In genomic region chr2:38712076-38712768, GRCm38 (mm10) we compare ENCODE assay signal across 9 mouse cellular contexts. TPM values are rescaled to one million over a fixed set of nuclear protein-coding genes. Genes with fewer than 3 reads are reported as not detected.
DNase-seq lines count a peak whose midpoint lies in the region; ATAC-seq and TF ChIP-seq lines count a peak whose summit lies in the region.
"Had no signal": no experiment of that assay in that cellular context is flagged by ENCODE, and none has a peak within 500 bp of the region (broad histone marks: within the 10 kb centered on the region; RNA-seq: fewer than 3 reads in every experiment).

No protein-coding gene starts in this region.

- peak overlapping the region; percentile 54 for H3K4me2 ChIP-seq in lung, embryonic 14.5 days
- H3K4me2 ChIP-seq in forebrain, embryonic 14.5 days (ENCODE audit: low read length): peak overlapping the region; percentile 43
- H3K4me2 ChIP-seq in limb, embryonic 14.5 days (replicated peaks; ENCODE audit: low read depth, low read length, severe bottlenecking): peak overlapping the region; percentile 50
- H3K4me2 ChIP-seq in stomach, embryonic 14.5 days (replicated peaks; ENCODE audit: low read depth, low read length): peak overlapping the region; percentile 37

- no peak overlapping the region for H3K9ac ChIP-seq in lung, embryonic 14.5 days
- no peak overlapping the region for H3K9ac ChIP-seq in forebrain, embryonic 14.5 days (ENCODE audit: low read length)
- peak overlapping the region; percentile 12; the same call in 1 of the 2 replicates for H3K9ac ChIP-seq in limb, embryonic 14.5 days (ENCODE audit: low read depth, low read length, severe bottlenecking)
- no peak overlapping the region for H3K9ac ChIP-seq in stomach, embryonic 14.5 days (replicated peaks; ENCODE audit: low read depth, low read length)

- no peak for ATAC-seq in lung, embryonic 14.5 days (ENCODE audit: insufficient read depth)
- peak; percentile 30; the same call in 1 of the 2 replicates for ATAC-seq in forebrain, embryonic 14.5 days
- ATAC-seq in limb, embryonic 14.5 days (ENCODE audit: low FRiP score, low read depth): no peak
- ATAC-seq in stomach, embryonic 14.5 days (ENCODE audit: insufficient number of reproducible peaks, insufficient read depth, low FRiP score, low read depth): no peak

- H3K4me3 ChIP-seq in lung, embryonic 14.5 days (ENCODE audit: low read depth, low read length): peak overlapping the region; percentile 32
- H3K4me3 ChIP-seq in forebrain, embryonic 14.5 days (ENCODE audit: low read depth, low read length): peak overlapping the region; percentile 22
- H3K4me3 ChIP-seq in limb, embryonic 14.5 days (replicated peaks; ENCODE audit: low read length): peak overlapping the region; percentile 34
- peak overlapping the region; percentile 23 for H3K4me3 ChIP-seq in stomach, embryonic 14.5 days (ENCODE audit: low read depth, low read length)
- H3K4me3 ChIP-seq: myocyte had no signal

- H3K4me1 ChIP-seq in lung, embryonic 14.5 days (ENCODE audit: insufficient read depth): peaks cover 5% of the 10 kb centered on the region; the same call in 1 of the 2 replicates
- peaks cover 7% of the 10 kb centered on the region for H3K4me1 ChIP-seq in forebrain, embryonic 14.5 days (ENCODE audit: control insufficient read depth, insufficient read depth, low read length)
- H3K4me1 ChIP-seq in limb, embryonic 14.5 days (ENCODE audit: control insufficient read depth, insufficient read depth, low read length): peaks cover 10% of the 10 kb centered on the region; the same call in 1 of the 2 replicates
- H3K4me1 ChIP-seq in stomach, embryonic 14.5 days (ENCODE audit: control insufficient read depth, insufficient read depth, low read length): peaks cover 8% of the 10 kb centered on the region; the same call in 1 of the 2 replicates

- TF ChIP-seq CTCF in lung, embryonic 14.5 days (IDR thresholded peaks at IDR 0.05; ENCODE audit: low read depth): no peak

- H3K36me3 ChIP-seq in lung, embryonic 14.5 days (ENCODE audit: insufficient read depth): no peaks in the 10 kb centered on the region
- no peaks in the 10 kb centered on the region for H3K36me3 ChIP-seq in forebrain, embryonic 14.5 days (ENCODE audit: control insufficient read depth, insufficient read depth, low read length)
- no peaks in the 10 kb centered on the region for H3K36me3 ChIP-seq in limb, embryonic 14.5 days (ENCODE audit: control insufficient read depth, insufficient read depth, low read length)
- H3K36me3 ChIP-seq in stomach, embryonic 14.5 days (ENCODE audit: control insufficient read depth, insufficient read depth, low read length): no peaks in the 10 kb centered on the region

- TF ChIP-seq POLR2A in limb, embryonic 14.5 days (IDR thresholded peaks at IDR 0.05; ENCODE audit: borderline replicate concordance, extremely low read depth, insufficient read depth, insufficient read length): no peak

- WGBS in lung, embryonic 14.5 days: 8% methylated on average over 54 of the region's 58 CpGs
- WGBS in forebrain, embryonic 14.5 days: 3% methylated on average over 50 of the region's 58 CpGs
- WGBS in limb, embryonic 14.5 days: 13% methylated on average over 23 of the region's 58 CpGs
- 6% methylated on average over 49 of the region's 58 CpGs for WGBS in stomach, embryonic 14.5 days

- DNase-seq in lung, embryonic 14.5 days: no peak
- DNase-seq in lung, postnatal 36 days: no peak
- DNase-seq in forebrain, embryonic 14.5 days (ENCODE audit: low spot score): no peak
- DNase-seq in limb, embryonic 14.5 days (ENCODE audit: low spot score): no peak
- DNase-seq in retina, embryonic 14.5 days (ENCODE audit: low spot score): no peak
- DNase-seq in adrenal gland, postnatal 14 days: no peak

- H3K27ac ChIP-seq in lung, embryonic 14.5 days (ENCODE audit: low read depth): no peak overlapping the region
- H3K27ac ChIP-seq in forebrain, embryonic 14.5 days (ENCODE audit: low read depth, low read length): no peak overlapping the region
- no peak overlapping the region for H3K27ac ChIP-seq in limb, embryonic 14.5 days (replicated peaks; ENCODE audit: low read depth, low read length)
- H3K27ac ChIP-seq in stomach, embryonic 14.5 days (ENCODE audit: low read length): no peak overlapping the region

- H3K27me3 ChIP-seq in lung, embryonic 14.5 days (ENCODE audit: insufficient read depth, low read length): peaks cover 71% of the 10 kb centered on the region
- H3K27me3 ChIP-seq in forebrain, embryonic 14.5 days (replicated peaks; ENCODE audit: control insufficient read depth, insufficient read depth, low read length): peaks cover 67% of the 10 kb centered on the region
- H3K27me3 ChIP-seq in limb, embryonic 14.5 days (ENCODE audit: control insufficient read depth, insufficient read depth, low read length): peaks cover 71% of the 10 kb centered on the region
- H3K27me3 ChIP-seq in stomach, embryonic 14.5 days (ENCODE audit: control insufficient read depth, insufficient read depth, low read length): peaks cover 39% of the 10 kb centered on the region

- no peaks in the 10 kb centered on the region for H3K9me3 ChIP-seq in lung, embryonic 14.5 days (ENCODE audit: low read depth, low read length)
- no peaks in the 10 kb centered on the region for H3K9me3 ChIP-seq in forebrain, embryonic 14.5 days (replicated peaks; ENCODE audit: control insufficient read depth, low read length)
- no peaks in the 10 kb centered on the region for H3K9me3 ChIP-seq in limb, embryonic 14.5 days (ENCODE audit: control insufficient read depth, low read length)
- H3K9me3 ChIP-seq in stomach, embryonic 14.5 days (ENCODE audit: control insufficient read depth, low read depth, low read length): no peaks in the 10 kb centered on the region

RNA-seq across cellular contexts. Expression of gene Nr5a1, which starts 2.1 kb away (rescaled TPM):
- polyA plus RNA-seq in lung, embryonic 14.5 days (2014; fragmentation: Nextera tagmentation; extraction: Ambion mirVana): 0.14 and 0.29 TPM in 2 replicates
- polyA plus RNA-seq in forebrain, embryonic 14.5 days (2014; fragmentation: Nextera tagmentation; extraction: Ambion mirVana): 1.3 and 1.4 TPM in 2 replicates
- polyA plus RNA-seq in limb, embryonic 14.5 days (2012; rRNA removed): 0.06 and 0.10 TPM in 2 replicates
- not detected in 2 replicates for polyA plus RNA-seq in limb, embryonic 14.5 days (2014; fragmentation: Nextera tagmentation; extraction: Ambion mirVana)
- 0.28 and 0.41 TPM in 2 replicates for polyA plus RNA-seq in stomach, embryonic 14.5 days (2014; fragmentation: Nextera tagmentation; extraction: Ambion mirVana)
- 372 and 416 TPM in 2 replicates for total RNA-seq in adrenal gland, postnatal 14 days (2021)
- total RNA-seq: common myeloid progenitor, adult 5-6 weeks had no signal
